Mouse (Mus musculus) CH12.LX (cell line): ENCODE measurements around the gene Slc6a17. TPM values are rescaled to one million over a fixed set of nuclear protein-coding genes. Genes with fewer than 3 reads are reported as not detected.

Source experiments
- DNase-seq: peaks from one replicate; pipeline ENCODE4 v3.0.0-alpha.2; 2013; ENCODE audit errors: extremely low read depth
- H3K27ac ChIP-seq: 2 replicates; pipeline ENCODE4 v1.5.1; 2012; ENCODE audit warnings: low read depth, mild to moderate bottlenecking, control low read depth, moderate library complexity; ENCODE audit not compliant: insufficient read depth
- H3K27me3 ChIP-seq: replicated peaks from 2 replicates; pipeline ENCODE3; 2012; ENCODE audit warnings: inconsistent platforms
- H3K36me3 ChIP-seq, 2 experiments: replicated peaks in 1 of 2; 2 replicates each; pipeline versions ENCODE3 to v1.6.1; 2012; ENCODE audit warnings: inconsistent platforms in 1 of 2, low read length in 1 of 2, mild to moderate bottlenecking in 1 of 2, mixed read lengths in 1 of 2, moderate library complexity in 1 of 2; ENCODE audit not compliant: control insufficient read depth in 1 of 2, insufficient read depth in 1 of 2
- H3K4me1 ChIP-seq, 2 experiments: 2 replicates each; pipeline ENCODE4 v1.6.1; 2012; ENCODE audit warnings: inconsistent platforms in 1 of 2, moderate library complexity in 1 of 2; ENCODE audit not compliant: insufficient read depth in 2 of 2, control insufficient read depth in 1 of 2
- H3K4me2 ChIP-seq: 2 replicates; pipeline ENCODE4 v1.6.1; 2012; ENCODE audit warnings: low read depth, mild to moderate bottlenecking, control low read depth; ENCODE audit not compliant: poor library complexity, insufficient read depth, severe bottlenecking
- H3K4me3 ChIP-seq, 3 experiments: fragments of 150-350 bp in 1 of 3; sonication (generic) in 1 of 3; replicated peaks in 1 of 3; 2 replicates each; pipeline versions ENCODE3 to v1.5.1; 2011 to 2012; ENCODE audit warnings: low read depth in 2 of 3, low read length in 2 of 3, mild to moderate bottlenecking in 2 of 3, moderate library complexity in 2 of 3, control low read depth in 1 of 3, improper control_type of control experiment in 1 of 3, inconsistent platforms in 1 of 3, mixed read lengths in 1 of 3; ENCODE audit not compliant: poor library complexity in 1 of 3
- H3K79me2 ChIP-seq: replicated peaks from 2 replicates; pipeline ENCODE4 v1.6.1; 2012; ENCODE audit warnings: mild to moderate bottlenecking, moderate library complexity; ENCODE audit not compliant: control insufficient read depth, poor library complexity, insufficient read depth, severe bottlenecking; ENCODE audit errors: extremely low read depth
- H3K9ac ChIP-seq: 2 replicates; pipeline ENCODE4 v1.6.1; 2012; ENCODE audit warnings: low read depth, mild to moderate bottlenecking, control low read depth, moderate library complexity; ENCODE audit not compliant: insufficient read depth
- H3K9me3 ChIP-seq: replicated peaks from 2 replicates; pipeline ENCODE3; 2012; ENCODE audit warnings: low read length, inconsistent platforms, mixed read lengths
- BHLHE40 ChIP-seq: IDR thresholded peaks from 2 replicates; pipeline ENCODE4 v1.6.1; 2011; ENCODE audit warnings: mild to moderate bottlenecking, low read depth, low read length, improper control_type of control experiment
- CTCF ChIP-seq, 2 experiments: IDR thresholded peaks in 1 of 2; conservative IDR thresholded peaks in 1 of 2; 2 replicates each; pipeline ENCODE4 v1.5.1; 2011 to 2012; ENCODE audit warnings: low read depth in 2 of 2, low read length in 2 of 2, improper control_type of control experiment in 1 of 2, inconsistent platforms in 1 of 2, mild to moderate bottlenecking in 1 of 2, moderate library complexity in 1 of 2
- GABPA ChIP-seq: IDR thresholded peaks from 2 replicates; pipeline ENCODE4 v1.6.1; 2012; ENCODE audit warnings: low read depth, low read length, improper control_type of control experiment, inconsistent platforms; ENCODE audit not compliant: insufficient replicate concordance
- MAFK ChIP-seq: IDR thresholded peaks from 2 replicates; pipeline ENCODE4 v1.6.1; 2011; ENCODE audit warnings: low read length, improper control_type of control experiment; ENCODE audit not compliant: insufficient replicate concordance
- ZNF384 ChIP-seq: IDR thresholded peaks from 2 replicates; pipeline ENCODE4 v1.6.1; 2012; ENCODE audit warnings: low read depth, low read length, improper control_type of control experiment, inconsistent platforms
- dilution Hi-C: fragments of 300-500 bp; cut with MboI; formaldehyde crosslinking; loops from 2 replicates; pipeline ENCODE4 v1.14.3; 2020; ENCODE audit warnings: low sequenced_read_pairs; ENCODE audit not compliant: extremely low pct_unique_long_range_greater_than_20kb, extremely low pct_ligation_motif_present
- in situ Hi-C: fragments of 300-500 bp; cut with MboI; formaldehyde crosslinking; loops from 3 replicates; pipeline ENCODE4 v1.14.3; 2019; ENCODE audit warnings: low sequenced_read_pairs, low pct_ligation_motif_present, low pct_unique_long_range_greater_than_20kb, mixed read lengths
- polyA plus RNA-seq: library from polyadenylated mRNA; unstranded; fragments of >175 nt; gene quantifications from 2 replicates; pipeline ENCODE4 v1.2.1, GENCODE M21; 2012; ENCODE audit warnings: low read depth; ENCODE audit not compliant: insufficient read length
- total RNA-seq, 2 experiments: library from RNA; depleted of rRNA; stranded (reverse); fragments of 300-350 nt in 1 of 2; fragments of >200 nt in 1 of 2; gene quantifications; 2 replicates each; pipeline ENCODE4 v1.2.3; 2012 to 2014

The Slc6a17 gene
- total and polyA plus RNA-seq, 3 experiments, result not detected

DNA sequence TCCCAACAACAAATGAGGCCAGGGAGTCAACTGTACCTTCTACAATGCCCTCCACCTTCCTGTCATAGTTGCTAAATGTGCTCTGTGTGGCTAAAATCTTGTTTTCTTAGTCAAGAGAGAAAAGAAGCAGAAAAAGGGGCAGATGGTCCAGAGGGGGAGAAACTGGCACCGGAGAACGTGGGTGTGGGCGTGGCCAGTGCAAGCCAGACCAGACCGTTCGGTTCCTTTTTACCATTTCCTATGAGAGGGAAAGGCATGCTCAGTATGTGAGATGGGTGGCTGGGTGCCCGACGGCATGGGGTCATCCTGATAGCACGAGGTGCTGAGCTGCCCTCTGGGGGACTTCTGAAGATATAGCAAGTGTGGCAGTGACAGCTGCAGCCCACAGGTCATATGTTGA lies 9.1 kb downstream of the Slc6a17 start:
- H3K9ac ChIP-seq, result no peak overlapping the region
- peak in 1 of 2 experiments; percentile 37; a peak in 2 of 4 replicates for TF ChIP-seq CTCF (conservative IDR thresholded peaks at IDR 0.05 in 1 of 2, IDR thresholded peaks at IDR 0.05 in 1 of 2; ENCODE audit: low read depth in 2 of 2, low read length in 2 of 2)
- no peak for TF ChIP-seq GABPA
- no peak for TF ChIP-seq BHLHE40
- H3K4me2 ChIP-seq, result peak overlapping the region; percentile 22; the same call in 1 of the 2 replicates
- H3K9me3 ChIP-seq, result no peaks in the 10 kb centered on the region
- no peak overlapping the region for H3K4me3 ChIP-seq
- DNase-seq, result no peak
- in situ Hi-C loops (no loop called here), dilution Hi-C loops (no loop called here)
- H3K27ac ChIP-seq, result no peak overlapping the region
- peaks cover 36% of the 10 kb centered on the region for H3K27me3 ChIP-seq
- H3K79me2 ChIP-seq, result no peaks in the 10 kb centered on the region
- no peaks in the 10 kb centered on the region for H3K36me3 ChIP-seq
- H3K4me1 ChIP-seq, result no peaks in the 10 kb centered on the region

GRCm38 (mm10) chr3:107507966-107508365 lies 9.9 kb downstream of the Slc6a17 start:
- H3K4me1 ChIP-seq, result peaks cover 0 to 4% of the 10 kb centered on the region in 2 experiments; a peak in 2 of 4 replicates
- H3K79me2 ChIP-seq, result no peaks in the 10 kb centered on the region
- H3K27me3 ChIP-seq, result peaks cover 29% of the 10 kb centered on the region
- H3K36me3 ChIP-seq, result no peaks in the 10 kb centered on the region
- no peak overlapping the region for H3K4me2 ChIP-seq
- dilution Hi-C loops (no loop called here), in situ Hi-C loops (no loop called here)
- no peak overlapping the region for H3K9ac ChIP-seq
- DNase-seq, result no peak
- TF ChIP-seq ZNF384, result no peak
- no peaks in the 10 kb centered on the region for H3K9me3 ChIP-seq
- no peak overlapping the region for H3K4me3 ChIP-seq
- H3K27ac ChIP-seq, result no peak overlapping the region

- no peaks in the 10 kb centered on the region for H3K36me3 ChIP-seq
- H3K4me2 ChIP-seq, result no peak overlapping the region
- peaks cover 19% of the 10 kb centered on the region for H3K27me3 ChIP-seq
- no peak for TF ChIP-seq MAFK
- H3K4me1 ChIP-seq, result peaks cover 3 to 9% of the 10 kb centered on the region in 2 experiments; a peak in 2 of 4 replicates
- H3K27ac ChIP-seq, result no peak overlapping the region
- DNase-seq, result no peak
- H3K9me3 ChIP-seq, result no peaks in the 10 kb centered on the region
- no peak overlapping the region for H3K9ac ChIP-seq
- dilution Hi-C loops (no loop called here), in situ Hi-C loops (no loop called here)
- no peak overlapping the region for H3K4me3 ChIP-seq
- H3K79me2 ChIP-seq, result no peaks in the 10 kb centered on the region
Measured at GRCm38 (mm10) chr3:107506531-107506930, 11.3 kb downstream of the Slc6a17 start.
